In genomic region chr4:111671440-111671839, GRCm38 (mm10) we compare ENCODE assay signal across 13 mouse cellular contexts. TPM values are rescaled to one million over a fixed set of nuclear protein-coding genes. Genes with fewer than 3 reads are reported as not detected.
DNase-seq lines count a peak whose midpoint lies in the region; ATAC-seq and TF ChIP-seq lines count a peak whose summit lies in the region.
"Had no signal": no experiment of that assay in that cellular context is flagged by ENCODE, and none has a peak within 500 bp of the region (broad histone marks: within the 10 kb centered on the region; RNA-seq: fewer than 3 reads in every experiment).

No protein-coding gene starts in this region.

- H3K4me1 ChIP-seq in forebrain, embryonic 15.5 days: peaks cover 16% of the 10 kb centered on the region
- H3K4me1 ChIP-seq in forebrain, embryonic 12.5 days: peaks cover 9% of the 10 kb centered on the region
- peaks cover 9% of the 10 kb centered on the region; the same call in 1 of the 2 replicates for H3K4me1 ChIP-seq in limb, embryonic 12.5 days (replicated peaks)
- peaks cover 7% of the 10 kb centered on the region; the same call in 1 of the 2 replicates for H3K4me1 ChIP-seq in limb, embryonic 10.5 days
- H3K4me1 ChIP-seq in intestine, embryonic 15.5 days (replicated peaks): 0 out of 2 replicates have a peak, but pooled peaks cover 7% of the 10 kb centered on the region
- H3K4me1 ChIP-seq in stomach, embryonic 14.5 days (ENCODE audit: control insufficient read depth, insufficient read depth, low read length): peaks cover 18% of the 10 kb centered on the region; the same call in 1 of the 2 replicates
- H3K4me1 ChIP-seq in thymus, adult 2 months (replicated peaks; ENCODE audit: control insufficient read depth, insufficient read depth, low read length): no peaks in the 10 kb centered on the region

- TF ChIP-seq POLR2A in thymus, adult 2 months (IDR thresholded peaks at IDR 0.05; ENCODE audit: control insufficient read depth, extremely low read depth, insufficient read depth, low read length, poor library complexity): no peak

- no peak overlapping the region for H3K4me3 ChIP-seq in forebrain, embryonic 15.5 days
- no peak overlapping the region for H3K4me3 ChIP-seq in forebrain, embryonic 12.5 days (replicated peaks)
- H3K4me3 ChIP-seq in limb, embryonic 12.5 days (replicated peaks): no peak overlapping the region
- no peak overlapping the region for H3K4me3 ChIP-seq in limb, embryonic 10.5 days
- H3K4me3 ChIP-seq in intestine, embryonic 15.5 days (replicated peaks): no peak overlapping the region
- no peak overlapping the region for H3K4me3 ChIP-seq in stomach, embryonic 14.5 days (ENCODE audit: low read depth, low read length)
- H3K4me3 ChIP-seq in thymus, adult 2 months (ENCODE audit: control insufficient read depth, insufficient read depth, low read length): no peak overlapping the region
- H3K4me3 ChIP-seq: myocyte had no signal

- peaks cover 6% of the 10 kb centered on the region; the same call in 1 of the 2 replicates for H3K27me3 ChIP-seq in forebrain, embryonic 15.5 days
- H3K27me3 ChIP-seq in forebrain, embryonic 12.5 days: no peaks in the 10 kb centered on the region
- H3K27me3 ChIP-seq in limb, embryonic 12.5 days: no peaks in the 10 kb centered on the region
- no peaks in the 10 kb centered on the region for H3K27me3 ChIP-seq in limb, embryonic 10.5 days (ENCODE audit: low read depth, poor library complexity, severe bottlenecking)
- H3K27me3 ChIP-seq in intestine, embryonic 15.5 days (replicated peaks): no peaks in the 10 kb centered on the region
- H3K27me3 ChIP-seq in stomach, embryonic 14.5 days (ENCODE audit: control insufficient read depth, insufficient read depth, low read length): no peaks in the 10 kb centered on the region
- no peaks in the 10 kb centered on the region for H3K27me3 ChIP-seq in thymus, adult 2 months (ENCODE audit: control insufficient read depth, insufficient read depth, low read length)

- 0 out of 2 replicates have a peak, but pooled peaks have one; percentile 17 for ATAC-seq in forebrain, embryonic 15.5 days (replicated peaks)
- ATAC-seq in forebrain, embryonic 12.5 days (ENCODE audit: low FRiP score): no peak
- no peak for ATAC-seq in limb, embryonic 12.5 days (ENCODE audit: insufficient number of reproducible peaks, insufficient read depth, low FRiP score, low TSS enrichment, low read depth)
- no peak; the same call in 1 of the 2 replicates for ATAC-seq in intestine, embryonic 15.5 days
- ATAC-seq in stomach, embryonic 14.5 days (ENCODE audit: insufficient number of reproducible peaks, insufficient read depth, low FRiP score, low read depth): peak; percentile 58; the same call in 1 of the 2 replicates

- TF ChIP-seq CTCF in thymus, adult 2 months (IDR thresholded peaks at IDR 0.05; ENCODE audit: borderline replicate concordance, control insufficient read depth, extremely low read depth, insufficient read depth, low read length, poor library complexity): no peak

- H3K36me3 ChIP-seq in forebrain, embryonic 15.5 days: no peaks in the 10 kb centered on the region
- H3K36me3 ChIP-seq in forebrain, embryonic 12.5 days (replicated peaks): no peaks in the 10 kb centered on the region
- H3K36me3 ChIP-seq in limb, embryonic 12.5 days: no peaks in the 10 kb centered on the region
- H3K36me3 ChIP-seq in limb, embryonic 10.5 days: no peaks in the 10 kb centered on the region
- no peaks in the 10 kb centered on the region for H3K36me3 ChIP-seq in intestine, embryonic 15.5 days
- no peaks in the 10 kb centered on the region for H3K36me3 ChIP-seq in stomach, embryonic 14.5 days (ENCODE audit: control insufficient read depth, insufficient read depth, low read length)
- H3K36me3 ChIP-seq in thymus, adult 2 months (ENCODE audit: control insufficient read depth, insufficient read depth, low read length): no peaks in the 10 kb centered on the region
- H3K36me3 ChIP-seq: G1E had no signal

- no peak overlapping the region for H3K9ac ChIP-seq in forebrain, embryonic 15.5 days (replicated peaks)
- H3K9ac ChIP-seq in forebrain, embryonic 12.5 days: no peak overlapping the region
- no peak overlapping the region for H3K9ac ChIP-seq in limb, embryonic 12.5 days (replicated peaks)
- no peak overlapping the region for H3K9ac ChIP-seq in intestine, embryonic 15.5 days
- H3K9ac ChIP-seq in stomach, embryonic 14.5 days (replicated peaks; ENCODE audit: low read depth, low read length): no peak overlapping the region

- H3K27ac ChIP-seq in forebrain, embryonic 15.5 days (replicated peaks): no peak overlapping the region
- no peak overlapping the region for H3K27ac ChIP-seq in forebrain, embryonic 12.5 days
- H3K27ac ChIP-seq in limb, embryonic 12.5 days: peak overlapping the region; percentile 13; the same call in 1 of the 2 replicates
- no peak overlapping the region for H3K27ac ChIP-seq in limb, embryonic 10.5 days
- peak overlapping the region; percentile 76 for H3K27ac ChIP-seq in intestine, embryonic 15.5 days
- H3K27ac ChIP-seq in stomach, embryonic 14.5 days (ENCODE audit: low read length): peak overlapping the region; percentile 91
- no peak overlapping the region for H3K27ac ChIP-seq in thymus, adult 2 months (ENCODE audit: control insufficient read depth, insufficient read depth, low read length)

- no peak for DNase-seq in limb, embryonic 10.5 days (ENCODE audit: low spot score)
- DNase-seq in embryo, embryonic 10 days (ENCODE audit: low spot score): no peak
- no peak for DNase-seq in thymus, adult 2 months
- DNase-seq: cerebellum, postnatal 25 days; heart, postnatal 36 days; right cerebral cortex, adult 18-20 months had no signal

- 57% methylated on average over 4 of the region's 4 CpGs for WGBS in forebrain, embryonic 15.5 days
- WGBS in forebrain, embryonic 12.5 days: 76% methylated on average over 4 of the region's 4 CpGs
- WGBS in limb, embryonic 12.5 days: 55% methylated on average over 4 of the region's 4 CpGs
- WGBS in limb, embryonic 10.5 days: 56% methylated on average over 4 of the region's 4 CpGs
- WGBS in intestine, embryonic 15.5 days: 34% methylated on average over 4 of the region's 4 CpGs
- WGBS in stomach, embryonic 14.5 days: 23% methylated on average over 4 of the region's 4 CpGs
- WGBS in thymus, adult 2 months: 62% methylated on average over 4 of the region's 4 CpGs

- H3K4me2 ChIP-seq in forebrain, embryonic 15.5 days (replicated peaks): no peak overlapping the region
- no peak overlapping the region for H3K4me2 ChIP-seq in forebrain, embryonic 12.5 days
- no peak overlapping the region; the same call in 1 of the 2 replicates for H3K4me2 ChIP-seq in limb, embryonic 12.5 days
- no peak overlapping the region; the same call in 1 of the 2 replicates for H3K4me2 ChIP-seq in intestine, embryonic 15.5 days (replicated peaks)
- H3K4me2 ChIP-seq in stomach, embryonic 14.5 days (replicated peaks; ENCODE audit: low read depth, low read length): no peak overlapping the region

- no peaks in the 10 kb centered on the region for H3K9me3 ChIP-seq in forebrain, embryonic 15.5 days
- no peaks in the 10 kb centered on the region for H3K9me3 ChIP-seq in forebrain, embryonic 12.5 days
- no peaks in the 10 kb centered on the region for H3K9me3 ChIP-seq in limb, embryonic 12.5 days
- H3K9me3 ChIP-seq in limb, embryonic 10.5 days (replicated peaks): no peaks in the 10 kb centered on the region
- H3K9me3 ChIP-seq in intestine, embryonic 15.5 days: no peaks in the 10 kb centered on the region
- no peaks in the 10 kb centered on the region for H3K9me3 ChIP-seq in stomach, embryonic 14.5 days (ENCODE audit: control insufficient read depth, low read depth, low read length)

RNA-seq across cellular contexts. Expression of gene Spata6, which starts 48.3 kb away (rescaled TPM):
- polyA plus RNA-seq in forebrain, embryonic 15.5 days (2015; fragmentation: Nextera tagmentation; extraction: Ambion mirVana): 7.9 and 9.7 TPM in 2 replicates
- 17.6 and 18.2 TPM in 2 replicates for polyA plus RNA-seq in forebrain, embryonic 12.5 days (2016; fragmentation: Nextera tagmentation; extraction: Ambion mirVana)
- 27.9 and 32.9 TPM in 2 replicates for polyA plus RNA-seq in limb, embryonic 12.5 days (2016; fragmentation: Nextera tagmentation; extraction: Ambion mirVana)
- polyA plus RNA-seq in limb, embryonic 10.5 days (2016; fragmentation: Nextera tagmentation; extraction: Ambion mirVana): 28.9 and 36.7 TPM in 2 replicates
- 16.5 and 16.8 TPM in 2 replicates for polyA plus RNA-seq in intestine, embryonic 15.5 days (2015; fragmentation: Nextera tagmentation; extraction: Ambion mirVana)
- polyA plus RNA-seq in stomach, embryonic 14.5 days (2014; fragmentation: Nextera tagmentation; extraction: Ambion mirVana): 27.2 and 30.8 TPM in 2 replicates
- polyA plus RNA-seq in thymus, adult 2 months (2012; rRNA removed): 50.4 and 94.3 TPM in 2 replicates
- polyA plus RNA-seq: G1E had no signal

Comparison
In these comparisons a context has a peak if more than half of its experiments do, and no peak if none do; other contexts are left out.
1. ATAC-seq: peak in forebrain, embryonic 15.5 days (single experiment) and stomach, embryonic 14.5 days (single experiment); none in forebrain, embryonic 12.5 days (single experiment), limb, embryonic 12.5 days (single experiment) and intestine, embryonic 15.5 days (single experiment).
2. H3K27ac ChIP-seq: peak in limb, embryonic 12.5 days (single experiment), intestine, embryonic 15.5 days (single experiment) and stomach, embryonic 14.5 days (single experiment); none in forebrain, embryonic 15.5 days (single experiment), forebrain, embryonic 12.5 days (single experiment), limb, embryonic 10.5 days (single experiment) and thymus, adult 2 months (single experiment).